Mouse (Mus musculus) lung, postnatal 0 days (tissue): ENCODE measurements around the gene D930020B18Rik. TPM values are rescaled to one million over a fixed set of nuclear protein-coding genes. Genes with fewer than 3 reads are reported as not detected.

ENCODE experiments used
- ATAC-seq: fragments of 200-750 bp; cut with Nextera tagmentation; 2 replicates; pipeline ENCODE4 v1.8.0; 2017; ENCODE audit warnings: moderate library complexity
- DNase-seq: peaks from one replicate; pipeline ENCODE4 v3.0.0-alpha.2; 2016; ENCODE audit warnings: low spot score
- H3K27ac ChIP-seq: fragments of 300-500 bp; sonication (generic); 2 replicates; pipeline ENCODE4 v1.5.1; 2014; ENCODE audit warnings: antibody characterized with exemption, mild to moderate bottlenecking, low read length, mixed read lengths
- H3K27me3 ChIP-seq: fragments of 300-500 bp; sonication (generic); replicated peaks from 2 replicates; pipeline ENCODE4 v1.6.1; 2014; ENCODE audit warnings: low read length, mixed read lengths; ENCODE audit not compliant: insufficient read depth
- H3K36me3 ChIP-seq: fragments of 300-500 bp; sonication (generic); 2 replicates; pipeline ENCODE4 v1.6.1; 2014; ENCODE audit warnings: low read length, mixed read lengths; ENCODE audit not compliant: insufficient read depth
- H3K4me1 ChIP-seq: fragments of 300-500 bp; sonication (generic); 2 replicates; pipeline ENCODE4 v1.6.1; 2014; ENCODE audit warnings: antibody characterized with exemption, low read depth, low read length, mixed read lengths; ENCODE audit not compliant: insufficient read depth
- H3K4me2 ChIP-seq: fragments of 300-500 bp; sonication (generic); replicated peaks from 2 replicates; pipeline ENCODE4 v1.6.1; 2014; ENCODE audit warnings: low read depth, mild to moderate bottlenecking, low read length, moderate library complexity, mixed read lengths
- H3K4me3 ChIP-seq: fragments of 300-500 bp; sonication (generic); 2 replicates; pipeline ENCODE4 v1.5.1; 2014; ENCODE audit warnings: low read depth, low read length
- H3K9ac ChIP-seq: fragments of 300-500 bp; sonication (generic); replicated peaks from 2 replicates; pipeline ENCODE4 v1.6.1; 2014; ENCODE audit warnings: low read depth, mild to moderate bottlenecking
- H3K9me3 ChIP-seq: fragments of 300-500 bp; sonication (generic); 2 replicates; pipeline ENCODE4 v1.6.1; 2016; ENCODE audit warnings: low read length, mixed read lengths
- CTCF ChIP-seq: IDR thresholded peaks from 2 replicates; pipeline ENCODE4 v1.5.1; 2016; ENCODE audit warnings: antibody characterized with exemption, mild to moderate bottlenecking
- EP300 ChIP-seq: IDR thresholded peaks from 2 replicates; pipeline ENCODE4 v1.6.1; 2016; ENCODE audit warnings: antibody characterized with exemption, mild to moderate bottlenecking, control low read depth
- WGBS: fragments of 180-500 bp; shearing (Covaris S2); extraction: QIAGEN DNeasy Blood & Tissue Kit; methylation state at CpG from one replicate; pipeline ENCODE4 v1.1.7; 2014; 5-methylcytosine and 5-hydroxymethylcytosine counted together
- polyA plus RNA-seq: library from polyadenylated mRNA; unstranded; fragments of >200 nt; fragmentation: Nextera tagmentation; extraction: Ambion mirVana; gene quantifications from 2 replicates; pipeline ENCODE4 v1.2.1, GENCODE M21; 2015

D930020B18Rik gene
- polyA plus RNA-seq, 1 experiment from 2014 or later, result 0.44 TPM

DNA sequence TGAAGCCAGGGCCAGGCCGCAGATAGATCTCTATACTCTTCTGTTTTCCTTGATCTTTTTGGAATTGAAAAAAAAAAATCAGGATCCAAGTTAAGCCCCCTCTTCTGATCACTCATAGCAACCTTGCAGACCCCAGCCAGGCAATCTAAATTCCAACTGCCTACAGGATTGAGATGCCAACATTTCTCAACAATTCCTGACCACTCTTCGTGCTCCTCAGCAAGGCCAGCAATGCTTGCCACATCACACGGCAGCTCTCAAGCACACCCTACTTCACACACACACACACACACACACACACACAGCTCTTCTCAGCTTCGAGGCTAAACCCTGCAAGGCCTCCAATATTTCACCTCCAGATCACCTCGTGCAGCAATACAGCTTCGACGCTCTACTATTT is 17.7 kb upstream of the D930020B18Rik start:
- Histone ChIP-seq H3K4me2 (no peak overlapping the region), H3K27me3 (no peaks in the 10 kb centered on the region), H3K4me1 (no peaks in the 10 kb centered on the region; the same call in 1 of the 2 replicates)

DNA sequence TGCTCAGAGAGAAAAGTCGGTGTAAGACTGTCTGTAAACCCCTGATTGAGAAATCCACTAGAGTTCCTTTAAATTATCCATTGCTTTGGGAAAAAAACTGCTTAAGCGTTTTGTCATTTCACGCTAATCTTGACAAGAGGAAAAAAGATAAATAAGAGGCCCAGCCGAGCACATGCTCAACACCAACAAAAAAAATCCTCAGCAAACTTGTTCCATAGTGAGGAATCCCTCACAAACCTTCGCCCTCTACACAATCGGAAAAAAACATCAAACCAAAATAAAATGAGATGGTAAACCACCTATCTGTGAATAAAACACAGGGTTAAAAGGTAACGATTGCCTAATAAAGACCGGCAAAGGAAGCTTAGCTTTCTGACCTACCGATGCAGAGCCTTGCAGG is 16.4 kb upstream of the D930020B18Rik start:
- Histone ChIP-seq H3K9me3 (no peaks in the 10 kb centered on the region), H3K36me3 (0 out of 2 replicates have a peak, but pooled peaks cover 13% of the 10 kb centered on the region), H3K9ac (peak overlapping the region; percentile 30), H3K4me2 (peak overlapping the region; percentile 74), H3K27ac (peak overlapping the region; percentile 87; the same call in 1 of the 2 replicates), H3K27me3 (no peaks in the 10 kb centered on the region), H3K4me3 (peak overlapping the region; percentile 73), H3K4me1 (no peaks in the 10 kb centered on the region; the same call in 1 of the 2 replicates)
- WGBS, result 3% methylated on average over 9 of the region's 9 CpGs
- ATAC-seq (no peak), DNase-seq (peak; percentile 19)
- TF ChIP-seq EP300 (no peak), CTCF (no peak)

More for the DNA sequence above, 17.7 kb upstream of the D930020B18Rik start:
- Histone ChIP-seq H3K36me3 (peaks cover 13% of the 10 kb centered on the region; the same call in 1 of the 2 replicates), H3K9ac (no peak overlapping the region), H3K9me3 (no peaks in the 10 kb centered on the region), H3K27ac (no peak overlapping the region), H3K4me3 (no peak overlapping the region)
- no peak for ATAC-seq
- WGBS, result 56% methylated on average over 7 of the region's 7 CpGs
- peak; percentile 56 for DNase-seq
- TF ChIP-seq CTCF (no peak), EP300 (no peak)

DNA sequence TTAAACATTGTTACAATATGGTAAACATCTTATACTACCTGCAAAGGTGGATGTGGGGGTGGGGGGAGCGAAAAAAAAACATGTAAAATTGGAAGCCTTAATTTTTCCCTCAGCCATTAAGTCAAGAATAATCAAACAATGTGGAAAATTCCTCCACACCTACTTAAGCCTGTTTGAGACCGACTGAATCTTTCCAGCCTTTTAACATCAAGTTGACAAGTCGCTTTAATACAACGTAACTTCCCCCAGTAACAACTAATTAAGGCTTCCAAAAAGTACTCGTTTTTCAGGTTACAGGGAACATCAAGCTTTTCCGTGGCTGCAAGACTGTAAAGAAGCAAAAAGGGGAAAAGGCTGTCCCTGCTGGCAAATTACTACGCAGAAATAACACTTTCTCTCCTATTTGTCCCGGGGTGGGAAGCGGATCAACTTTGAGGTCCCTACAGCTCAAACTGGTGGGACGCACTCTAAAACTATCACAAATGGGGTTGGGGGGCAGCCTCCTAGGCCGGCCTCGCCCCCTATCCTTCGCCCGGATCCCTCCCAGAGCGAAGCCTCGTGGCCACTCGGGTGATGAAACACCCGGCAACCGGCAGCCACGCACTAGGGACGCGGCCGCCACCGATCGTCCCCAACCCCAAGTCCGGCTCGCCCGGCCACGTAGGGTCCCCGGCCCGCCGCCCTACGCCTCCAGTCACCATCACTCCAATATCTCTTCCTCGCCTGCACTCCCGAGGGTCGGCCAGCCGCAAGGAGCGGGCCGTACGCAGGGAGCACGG is 15.8 kb upstream of the D930020B18Rik start:
- H3K27me3 ChIP-seq, result no peaks in the 10 kb centered on the region
- peak overlapping the region; percentile 63 for H3K9ac ChIP-seq
- H3K27ac ChIP-seq, result peak overlapping the region; percentile 87
- ATAC-seq (peak; percentile 44), DNase-seq (peak; percentile 74)
- H3K36me3 ChIP-seq, result 0 out of 2 replicates have a peak, but pooled peaks cover 13% of the 10 kb centered on the region
- under 1% methylated on average over 41 of the region's 41 CpGs for WGBS
- no peaks in the 10 kb centered on the region for H3K9me3 ChIP-seq
- peak overlapping the region; percentile 74 for H3K4me2 ChIP-seq
- no peak for TF ChIP-seq EP300
- TF ChIP-seq CTCF, result no peak
- H3K4me1 ChIP-seq, result no peaks in the 10 kb centered on the region; the same call in 1 of the 2 replicates
- H3K4me3 ChIP-seq, result peak overlapping the region; percentile 73

DNA sequence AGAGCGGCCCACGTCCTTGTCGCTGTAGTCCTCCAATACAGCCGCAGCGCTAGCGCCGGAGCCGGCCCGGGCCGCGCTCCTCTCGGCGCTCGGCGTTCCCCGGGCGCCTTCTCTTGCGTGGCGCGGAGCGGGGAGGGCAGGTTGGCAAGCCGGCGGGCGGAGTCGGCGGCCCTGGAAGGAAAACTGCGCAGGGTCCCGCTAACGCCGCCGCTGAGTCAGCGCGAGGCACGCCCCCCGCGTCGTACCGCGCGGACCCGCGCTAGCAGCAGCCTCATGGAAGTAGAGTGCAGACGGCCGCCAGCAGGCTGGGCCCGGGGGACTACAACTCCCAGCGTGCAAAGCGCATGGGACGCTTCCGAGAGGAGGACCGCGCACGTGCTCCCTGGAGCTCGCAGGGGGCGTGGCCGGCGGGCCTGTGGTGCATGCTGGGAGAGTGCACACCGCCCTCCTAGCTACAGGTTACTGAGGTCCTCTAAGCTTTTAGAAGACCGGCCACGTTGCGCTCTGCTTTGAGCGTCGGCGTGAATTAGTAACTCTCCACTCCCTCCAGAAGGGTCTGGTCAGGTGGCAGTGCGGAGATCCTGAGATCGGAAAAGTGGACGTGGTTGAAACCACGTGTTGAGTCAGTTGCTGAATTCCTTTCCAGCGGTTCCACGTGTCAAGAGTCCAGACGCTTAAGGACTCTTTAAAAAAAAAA is 15.1 kb upstream of the D930020B18Rik start, which contains the start of gene Xpot:
TSS of gene Xpot (minus strand) at position 147 of the 697 bp plus-strand sequence.
- under 1% methylated on average over 67 of the region's 70 CpGs for WGBS
- no peaks in the 10 kb centered on the region; the same call in 1 of the 2 replicates for H3K4me1 ChIP-seq
- 0 out of 2 replicates have a peak, but pooled peaks cover 11% of the 10 kb centered on the region for H3K36me3 ChIP-seq
- H3K27ac ChIP-seq, result peak within 1 kb of the TSS; percentile 87
- H3K4me3 ChIP-seq, result peak within 1 kb of the TSS; percentile 73
- DNase-seq, result peak; percentile 98
- peak within 1 kb of the TSS; percentile 63 for H3K9ac ChIP-seq
- TF ChIP-seq CTCF, result no peak; the same call in 1 of the 2 replicates
- no peak for TF ChIP-seq EP300
- peak; percentile 99 for ATAC-seq
- peak within 1 kb of the TSS; percentile 74 for H3K4me2 ChIP-seq
- no peaks in the 10 kb centered on the region for H3K27me3 ChIP-seq
- no peaks in the 10 kb centered on the region for H3K9me3 ChIP-seq

DNA sequence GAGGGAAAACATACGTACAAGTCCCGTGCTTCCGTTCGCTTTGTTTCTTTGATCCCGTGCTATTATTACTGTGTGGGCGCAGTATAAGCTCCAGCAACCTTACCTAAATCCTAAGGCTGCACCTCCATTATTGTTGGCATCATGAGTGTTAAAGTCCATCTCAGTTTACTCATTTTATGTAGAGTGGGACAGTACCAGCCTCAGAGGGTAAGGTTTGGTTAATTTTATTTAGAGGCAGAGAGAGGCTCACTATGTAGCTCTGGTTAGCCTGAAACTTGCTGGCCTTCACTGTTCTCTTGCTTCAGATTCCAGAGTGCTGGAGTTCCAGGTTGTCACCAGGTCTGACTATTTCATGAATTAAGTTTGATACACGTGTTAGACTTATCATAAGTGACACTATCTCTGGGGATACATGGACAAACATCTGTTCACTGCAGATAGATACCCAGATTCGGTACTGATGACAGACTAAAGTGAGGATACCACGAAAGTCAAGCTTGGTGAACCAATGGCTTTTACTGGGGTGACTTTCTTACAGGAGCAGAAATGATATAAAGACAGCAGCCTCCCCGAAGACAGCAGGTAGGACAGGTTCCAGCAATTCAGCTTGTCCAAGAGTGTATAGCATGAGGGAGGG is 14.1 kb upstream of the D930020B18Rik start:
- H3K36me3 ChIP-seq, result 0 out of 2 replicates have a peak, but pooled peaks cover 1% of the 10 kb centered on the region
- no peak for ATAC-seq
- H3K9ac ChIP-seq, result no peak overlapping the region
- WGBS, result 78% methylated on average over 10 of the region's 10 CpGs
- H3K4me1 ChIP-seq, result no peaks in the 10 kb centered on the region; the same call in 1 of the 2 replicates
- H3K4me2 ChIP-seq, result peak overlapping the region; percentile 74
- H3K27ac ChIP-seq, result no peak overlapping the region
- H3K27me3 ChIP-seq, result no peaks in the 10 kb centered on the region
- no peak for TF ChIP-seq CTCF
- no peak for TF ChIP-seq EP300
- no peaks in the 10 kb centered on the region for H3K9me3 ChIP-seq
- DNase-seq, result no peak
- H3K4me3 ChIP-seq, result peak overlapping the region; percentile 73; the same call in 1 of the 2 replicates
